Mouse (Mus musculus) neural tube, embryonic 13.5 days (tissue): ENCODE measurements around the gene Dera. TPM values are rescaled to one million over a fixed set of nuclear protein-coding genes. Genes with fewer than 3 reads are reported as not detected.

Experiments used
- ATAC-seq: fragments of 200-750 bp; cut with Nextera tagmentation; 2 replicates; pipeline ENCODE4 v1.8.0; 2017; ENCODE audit warnings: low read depth, mild to moderate bottlenecking, moderate TSS enrichment, moderate library complexity
- H3K27ac ChIP-seq: fragments of 300-500 bp; sonication (generic); replicated peaks from 2 replicates; pipeline ENCODE4 v1.5.1; 2015; ENCODE audit warnings: moderate library complexity, mild to moderate bottlenecking, inconsistent platforms
- H3K27me3 ChIP-seq: fragments of 300-500 bp; sonication (generic); 2 replicates; pipeline ENCODE4 v1.6.1; 2015; ENCODE audit warnings: mild to moderate bottlenecking, inconsistent platforms
- H3K36me3 ChIP-seq: fragments of 300-500 bp; sonication (generic); 2 replicates; pipeline ENCODE4 v1.6.1; 2015; ENCODE audit warnings: mild to moderate bottlenecking, inconsistent platforms
- H3K4me1 ChIP-seq: fragments of 300-500 bp; sonication (generic); replicated peaks from 2 replicates; pipeline ENCODE4 v1.6.1; 2015; ENCODE audit warnings: inconsistent platforms
- H3K4me2 ChIP-seq: fragments of 300-500 bp; sonication (generic); 2 replicates; pipeline ENCODE4 v1.6.1; 2015; ENCODE audit warnings: inconsistent platforms, mild to moderate bottlenecking, moderate library complexity
- H3K4me3 ChIP-seq: fragments of 300-500 bp; sonication (generic); 2 replicates; pipeline ENCODE4 v1.5.1; 2015; ENCODE audit warnings: mild to moderate bottlenecking, inconsistent platforms
- H3K9ac ChIP-seq: fragments of 300-500 bp; sonication (generic); 2 replicates; pipeline ENCODE4 v1.6.1; 2015; ENCODE audit warnings: moderate library complexity, mild to moderate bottlenecking, inconsistent platforms
- H3K9me3 ChIP-seq: fragments of 300-500 bp; sonication (generic); 2 replicates; pipeline ENCODE4 v1.6.1; 2016; ENCODE audit warnings: inconsistent platforms
- WGBS: fragments of 180-500 bp; shearing (Covaris S2); methylation state at CpG from one replicate; pipeline ENCODE4 v1.1.7; 2015; 5-methylcytosine and 5-hydroxymethylcytosine counted together
- polyA plus RNA-seq: library from polyadenylated mRNA; unstranded; fragments of >200 nt; fragmentation: Nextera tagmentation; extraction: Ambion mirVana; gene quantifications from 2 replicates; pipeline ENCODE4 v1.2.1, GENCODE M21; 2015

The Dera gene
- polyA plus RNA-seq, 1 experiment from 2014 or later: 17.3 TPM

DNA sequence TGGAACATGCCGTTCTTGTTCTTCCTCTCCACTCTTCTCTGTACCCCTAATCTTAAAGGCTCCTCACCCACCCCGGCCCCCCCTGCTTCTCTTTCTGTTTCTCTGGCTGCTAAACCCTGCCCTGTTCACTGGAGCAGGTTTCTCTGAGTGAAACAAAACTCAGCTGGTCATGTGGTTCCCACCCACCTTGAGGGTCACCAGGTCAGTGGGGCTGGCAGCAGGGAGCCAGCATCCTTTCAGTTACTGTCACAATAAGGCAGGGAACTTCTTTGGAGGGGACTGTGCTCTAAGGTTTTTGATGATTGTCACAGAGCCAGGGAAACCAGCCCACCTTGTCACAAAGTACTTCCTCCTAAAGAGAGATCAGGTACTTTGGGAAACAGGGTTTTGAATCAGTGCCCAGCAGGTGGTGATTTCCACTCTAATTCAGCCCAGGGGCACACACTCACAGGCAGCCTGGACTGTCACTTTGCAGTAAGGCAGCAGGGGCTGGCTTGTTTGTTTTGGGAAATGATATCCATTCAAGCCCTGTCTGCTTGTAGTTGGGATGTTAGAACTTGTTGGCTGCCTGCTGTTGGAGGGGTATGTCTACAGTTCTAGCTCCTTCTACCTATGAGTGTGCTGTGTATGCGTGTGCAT lies 10.3 kb downstream of the Dera start:
- Histone ChIP-seq H3K9me3 (no peaks in the 10 kb centered on the region), H3K4me2 (no peak overlapping the region), H3K9ac (no peak overlapping the region), H3K4me3 (no peak overlapping the region), H3K27me3 (no peaks in the 10 kb centered on the region), H3K4me1 (no peaks in the 10 kb centered on the region; the same call in 1 of the 2 replicates), H3K27ac (no peak overlapping the region), H3K36me3 (no peaks in the 10 kb centered on the region)
- ATAC-seq: no peak
- WGBS: 43% methylated on average over 3 of the region's 3 CpGs

DNA sequence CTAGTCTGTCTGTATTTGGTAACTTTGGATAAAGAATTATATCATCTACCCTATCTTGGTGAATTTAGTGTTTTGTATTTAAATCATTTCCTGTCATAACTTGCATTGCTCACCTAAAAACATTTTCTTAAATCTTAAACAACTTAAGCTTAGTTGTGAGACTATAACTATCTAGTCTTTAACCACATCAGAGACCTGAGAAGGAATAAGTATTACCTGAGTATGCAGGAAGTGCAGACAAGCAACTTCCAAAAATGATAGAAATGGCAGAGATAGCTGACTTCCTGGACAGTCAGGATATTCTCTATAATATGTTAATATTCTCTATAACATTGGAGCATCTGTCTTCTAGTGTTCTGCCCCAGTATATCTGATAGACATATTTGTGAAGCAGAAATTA lies 11.8 kb downstream of the Dera start:
- no peak overlapping the region for H3K27ac ChIP-seq
- no peak overlapping the region for H3K4me2 ChIP-seq
- no peak overlapping the region for H3K9ac ChIP-seq
- H3K27me3 ChIP-seq: no peaks in the 10 kb centered on the region
- H3K9me3 ChIP-seq: no peaks in the 10 kb centered on the region
- H3K4me3 ChIP-seq: no peak overlapping the region
- no peaks in the 10 kb centered on the region; the same call in 1 of the 2 replicates for H3K4me1 ChIP-seq
- ATAC-seq: no peak
- H3K36me3 ChIP-seq: no peaks in the 10 kb centered on the region

DNA sequence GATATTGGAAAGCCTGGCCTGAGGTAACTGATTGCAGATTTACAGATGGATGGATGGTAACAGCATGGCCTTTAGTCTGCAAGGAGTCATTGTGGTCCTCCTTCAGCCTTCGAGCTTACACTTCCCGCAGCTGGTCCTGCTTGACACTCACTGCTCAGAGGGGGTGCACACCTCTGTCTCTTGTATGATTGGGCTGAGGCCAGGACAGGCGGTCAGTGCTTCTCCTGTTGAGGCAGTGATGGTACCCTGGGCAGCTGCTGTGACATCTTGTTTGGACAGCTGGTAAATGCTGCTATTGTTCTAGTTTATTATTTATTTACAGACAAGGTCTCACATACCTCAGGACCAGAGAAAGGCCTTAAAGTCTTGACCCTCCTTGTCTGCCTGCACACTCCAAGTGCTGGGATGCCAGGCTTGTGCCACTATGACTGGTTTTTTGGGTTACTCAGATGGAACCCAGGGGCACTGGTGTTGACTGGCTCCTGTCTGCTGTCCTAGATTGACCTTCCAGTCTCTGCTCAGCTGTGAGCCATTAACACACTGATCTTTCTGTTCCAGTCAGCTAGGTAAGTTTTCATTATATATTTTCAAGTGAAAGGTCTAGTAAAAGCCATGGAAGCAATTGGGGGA lies 17.4 kb downstream of the Dera start:
- Histone ChIP-seq H3K36me3 (no peaks in the 10 kb centered on the region), H3K4me2 (no peak overlapping the region), H3K4me1 (no peaks in the 10 kb centered on the region), H3K9me3 (no peaks in the 10 kb centered on the region), H3K4me3 (no peak overlapping the region), H3K27ac (no peak overlapping the region), H3K9ac (no peak overlapping the region), H3K27me3 (no peaks in the 10 kb centered on the region)
- ATAC-seq: no peak
- WGBS: 58% methylated on average over 3 of the region's 3 CpGs

DNA sequence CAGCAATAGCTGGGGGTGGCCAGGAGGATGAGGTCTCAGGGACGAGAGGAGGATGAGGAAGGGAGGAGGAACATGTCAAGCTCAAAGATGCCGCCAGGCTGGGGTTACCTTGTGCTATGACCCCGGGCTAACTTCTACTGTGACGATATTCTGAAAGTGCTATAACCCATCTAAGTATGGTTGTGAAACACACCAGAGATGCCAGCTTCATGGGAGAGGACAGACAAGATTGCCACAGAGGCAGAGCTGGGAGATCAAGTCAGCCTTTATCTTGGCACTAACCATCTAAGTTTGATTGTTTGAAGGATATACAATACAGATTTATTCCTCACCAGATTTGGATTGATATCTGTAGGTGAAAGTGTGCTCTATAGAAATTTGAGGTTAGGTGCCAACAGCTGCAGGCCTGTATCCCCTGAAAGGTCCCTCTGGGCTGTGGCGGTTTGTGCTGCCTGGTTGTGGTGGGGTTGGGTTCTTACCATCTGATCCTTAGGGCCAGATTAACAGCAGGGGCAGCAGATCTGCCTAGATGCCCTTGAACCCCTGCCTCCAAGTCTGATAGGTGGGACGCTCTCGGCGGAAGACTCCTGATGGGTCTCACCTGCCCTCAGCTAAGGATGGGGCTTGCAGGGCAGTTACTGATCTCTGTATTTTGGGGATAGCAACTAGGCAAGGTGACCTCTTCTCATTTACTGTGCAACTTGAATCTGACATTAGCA lies 18.7 kb downstream of the Dera start:
- no peaks in the 10 kb centered on the region for H3K36me3 ChIP-seq
- no peak for ATAC-seq
- WGBS: 94% methylated on average over 8 of the region's 8 CpGs

DNA sequence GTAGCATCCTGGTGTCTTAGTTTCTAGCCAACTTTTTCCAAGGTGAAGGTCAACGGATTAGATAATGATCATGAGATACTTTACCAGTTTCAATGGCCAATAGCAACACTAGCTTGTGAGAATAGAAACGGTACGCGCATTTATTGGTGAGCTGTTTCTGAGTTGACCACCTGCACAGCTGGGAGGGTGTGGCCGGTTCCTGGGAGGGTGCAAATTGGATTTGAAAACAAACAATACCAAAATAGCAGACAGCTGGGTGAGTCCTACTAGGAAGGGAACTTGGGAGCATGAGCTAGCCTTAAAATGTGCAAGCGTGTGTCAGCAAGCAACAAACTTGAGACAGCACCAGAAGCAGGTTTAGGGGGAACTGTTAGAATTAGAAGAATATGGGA lies 19.3 kb downstream of the Dera start:
- Histone ChIP-seq H3K4me2 (no peak overlapping the region), H3K27me3 (no peaks in the 10 kb centered on the region), H3K36me3 (no peaks in the 10 kb centered on the region), H3K9me3 (no peaks in the 10 kb centered on the region), H3K9ac (no peak overlapping the region), H3K27ac (no peak overlapping the region), H3K4me3 (no peak overlapping the region), H3K4me1 (no peaks in the 10 kb centered on the region)
- WGBS: 88% methylated on average over 6 of the region's 6 CpGs
- no peak for ATAC-seq

More for the DNA sequence above, 18.7 kb downstream of the Dera start:
- Histone ChIP-seq H3K4me1 (no peaks in the 10 kb centered on the region), H3K27ac (no peak overlapping the region), H3K27me3 (no peaks in the 10 kb centered on the region), H3K9me3 (no peaks in the 10 kb centered on the region), H3K9ac (no peak overlapping the region), H3K4me3 (no peak overlapping the region), H3K4me2 (no peak overlapping the region)

DNA sequence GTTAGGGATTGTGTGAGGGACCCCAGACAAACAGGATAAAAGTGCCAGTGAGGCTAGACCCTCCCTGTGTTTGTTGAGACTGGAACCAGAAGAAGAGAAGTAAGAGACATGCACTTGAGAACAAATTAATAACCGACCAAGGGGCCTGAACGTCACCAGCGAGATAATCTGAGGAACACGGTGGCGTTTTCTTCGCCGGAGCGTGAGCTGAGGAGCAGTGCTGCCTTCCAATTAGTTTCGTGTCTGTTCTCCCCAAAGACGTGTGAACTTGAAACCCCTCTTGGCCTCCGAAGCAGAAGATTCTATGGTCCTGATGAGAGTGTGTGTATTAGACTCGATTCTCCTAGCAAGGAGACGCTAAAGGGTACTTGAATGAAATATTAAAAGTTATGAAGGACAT lies 19.8 kb downstream of the Dera start:
- WGBS: 85% methylated on average over 13 of the region's 13 CpGs
- H3K9ac ChIP-seq: no peak overlapping the region
- H3K4me1 ChIP-seq: no peaks in the 10 kb centered on the region
- no peaks in the 10 kb centered on the region for H3K27me3 ChIP-seq
- H3K9me3 ChIP-seq: no peaks in the 10 kb centered on the region
- no peak for ATAC-seq
- H3K27ac ChIP-seq: no peak overlapping the region
- H3K4me2 ChIP-seq: no peak overlapping the region
- H3K36me3 ChIP-seq: no peaks in the 10 kb centered on the region
- H3K4me3 ChIP-seq: no peak overlapping the region

DNA sequence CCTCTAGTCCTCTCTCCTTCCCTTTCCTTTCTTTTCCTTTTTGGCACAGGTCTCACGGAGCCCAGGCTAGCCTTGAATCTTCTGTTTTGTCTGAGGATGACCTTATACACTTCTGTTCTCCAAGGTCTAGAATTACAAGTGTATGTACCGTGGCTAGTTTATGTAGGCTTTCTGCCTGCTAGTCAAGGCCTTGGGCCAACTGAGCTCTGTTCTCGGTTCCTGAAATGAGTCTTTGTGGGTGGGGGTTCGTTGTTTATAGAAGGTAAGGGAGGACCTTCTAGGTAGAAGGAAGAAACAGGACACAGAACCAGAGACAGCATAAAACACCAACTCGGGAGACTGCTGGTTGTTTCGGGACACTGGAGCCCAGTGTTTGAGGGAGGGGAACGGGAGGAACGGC lies 20.8 kb downstream of the Dera start:
- Histone ChIP-seq H3K9ac (no peak overlapping the region), H3K4me1 (no peaks in the 10 kb centered on the region), H3K27me3 (no peaks in the 10 kb centered on the region), H3K36me3 (no peaks in the 10 kb centered on the region), H3K4me3 (no peak overlapping the region), H3K27ac (no peak overlapping the region), H3K9me3 (no peaks in the 10 kb centered on the region), H3K4me2 (no peak overlapping the region)
- no peak for ATAC-seq
- 95% methylated on average over 8 of the region's 8 CpGs for WGBS

DNA sequence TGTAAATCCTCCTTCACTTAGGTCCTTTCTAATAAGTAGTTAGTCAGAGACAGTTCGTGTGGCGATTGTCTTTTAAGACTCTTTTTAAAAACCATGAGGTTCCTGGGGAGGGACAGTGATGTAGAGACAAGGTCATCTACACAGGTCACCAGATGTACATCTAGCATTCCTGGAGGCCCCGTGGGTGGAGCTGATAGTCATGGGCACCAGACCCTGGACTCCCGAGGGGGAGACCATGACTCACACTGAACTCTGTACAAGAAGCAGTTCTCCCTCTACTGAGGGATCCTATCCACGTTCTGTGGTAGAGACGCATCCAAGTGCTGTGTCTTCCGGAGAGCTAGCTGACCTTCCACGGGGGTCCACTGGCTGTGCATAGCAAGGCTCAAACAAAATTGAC lies 22.6 kb downstream of the Dera start:
- no peak for ATAC-seq
- Histone ChIP-seq H3K4me1 (no peaks in the 10 kb centered on the region), H3K4me3 (no peak overlapping the region), H3K36me3 (no peaks in the 10 kb centered on the region), H3K4me2 (no peak overlapping the region), H3K27me3 (no peaks in the 10 kb centered on the region), H3K27ac (no peak overlapping the region), H3K9ac (no peak overlapping the region), H3K9me3 (no peaks in the 10 kb centered on the region)
- 77% methylated on average over 8 of the region's 8 CpGs for WGBS

DNA sequence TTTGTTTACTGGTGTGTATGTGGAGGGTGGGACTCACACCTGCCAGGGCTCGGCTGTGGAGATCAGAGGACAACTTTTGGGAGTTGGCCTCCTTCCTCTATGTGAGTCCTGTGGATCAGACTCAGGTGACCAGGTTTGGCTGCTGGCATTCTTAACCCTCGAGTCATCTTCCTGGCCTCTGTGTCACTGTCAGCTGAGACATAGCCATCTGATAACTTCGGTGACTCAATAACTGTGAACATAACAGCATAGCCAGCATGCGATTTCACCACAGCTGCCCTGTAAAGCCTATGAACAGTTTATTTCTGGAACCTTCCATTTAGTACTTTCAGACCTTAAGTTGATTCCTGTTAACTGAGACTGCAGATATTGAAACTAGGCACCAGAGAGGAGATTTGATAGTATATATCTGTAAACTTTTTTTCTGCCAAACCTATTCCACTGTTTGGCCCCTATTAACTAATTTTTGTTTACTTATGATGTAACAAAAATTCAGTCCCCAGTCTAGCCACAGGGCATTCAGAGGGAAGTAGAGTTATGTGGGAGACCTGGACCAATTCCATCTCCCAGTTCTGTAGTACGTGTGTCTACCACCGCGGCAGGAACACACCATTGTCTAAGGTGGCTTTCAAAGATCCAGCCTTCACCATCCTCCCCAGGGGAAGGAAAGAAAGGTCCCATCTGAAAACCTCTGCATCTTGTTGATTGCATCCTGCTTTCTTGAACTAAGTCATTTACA lies 29.7 kb downstream of the Dera start:
- no peak overlapping the region for H3K4me2 ChIP-seq
- H3K9me3 ChIP-seq: no peaks in the 10 kb centered on the region
- H3K4me3 ChIP-seq: no peak overlapping the region
- H3K9ac ChIP-seq: no peak overlapping the region
- 0 out of 2 replicates have a peak, but pooled peaks cover 3% of the 10 kb centered on the region for H3K4me1 ChIP-seq
- no peaks in the 10 kb centered on the region for H3K27me3 ChIP-seq
- no peaks in the 10 kb centered on the region for H3K36me3 ChIP-seq
- H3K27ac ChIP-seq: no peak overlapping the region
- no peak for ATAC-seq
- 90% methylated on average over 7 of the region's 7 CpGs for WGBS

DNA sequence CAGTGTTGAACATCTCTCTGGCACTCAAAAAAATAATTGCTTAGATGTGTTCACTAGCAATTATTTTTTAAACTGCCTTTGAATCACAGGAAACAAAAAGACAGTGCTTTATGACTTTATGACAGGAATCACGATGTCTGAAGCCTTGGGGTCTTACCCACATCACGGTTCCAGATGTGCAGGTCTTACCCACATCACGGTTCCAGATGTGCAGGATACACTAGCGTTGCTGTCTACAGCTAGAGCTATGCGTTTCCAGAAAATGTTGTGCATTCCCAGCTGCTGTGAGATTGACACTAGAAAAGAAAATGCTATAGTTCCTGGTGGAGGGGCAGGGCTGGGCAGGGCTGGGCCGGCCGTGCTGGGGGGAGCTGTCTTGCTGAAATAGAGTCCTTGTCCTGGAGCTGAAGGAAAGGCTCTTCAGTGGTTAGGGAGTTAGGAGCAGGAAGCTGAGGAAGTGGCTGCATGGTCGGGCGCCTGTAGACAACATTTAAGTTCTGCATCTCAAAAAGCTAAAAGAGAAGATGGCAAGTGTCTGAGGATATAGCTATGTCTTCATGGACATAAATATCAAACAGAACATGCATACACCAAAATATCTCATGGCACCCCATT lies 34.7 kb downstream of the Dera start:
- H3K4me2 ChIP-seq: no peak overlapping the region
- no peak overlapping the region for H3K4me3 ChIP-seq
- no peak overlapping the region for H3K9ac ChIP-seq
- 67% methylated on average over 9 of the region's 9 CpGs for WGBS
- no peaks in the 10 kb centered on the region for H3K36me3 ChIP-seq
- H3K9me3 ChIP-seq: no peaks in the 10 kb centered on the region
- no peak overlapping the region for H3K27ac ChIP-seq
- 0 out of 2 replicates have a peak, but pooled peaks cover 6% of the 10 kb centered on the region for H3K4me1 ChIP-seq
- H3K27me3 ChIP-seq: no peaks in the 10 kb centered on the region
- no peak for ATAC-seq

DNA sequence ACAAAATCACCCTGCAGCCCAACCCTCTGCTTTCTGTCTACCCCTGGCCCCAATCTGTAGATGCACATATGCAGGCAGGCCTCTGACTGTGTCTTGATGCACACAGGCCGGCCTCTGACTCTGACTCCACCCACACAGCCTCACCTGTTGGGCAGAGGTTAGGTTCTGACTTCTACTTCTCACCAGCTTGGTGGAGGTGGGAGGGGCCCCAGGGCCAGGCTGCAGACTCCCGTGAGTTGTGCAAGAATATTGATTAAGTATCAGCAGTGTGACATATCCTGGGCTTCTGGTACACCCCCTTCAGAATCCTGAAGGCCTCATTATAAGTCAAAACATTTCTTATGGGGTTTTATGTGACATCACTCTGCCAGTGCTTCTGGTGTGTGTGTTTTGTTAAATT lies 35.3 kb downstream of the Dera start:
- Histone ChIP-seq H3K36me3 (no peaks in the 10 kb centered on the region), H3K4me1 (0 out of 2 replicates have a peak, but pooled peaks cover 6% of the 10 kb centered on the region), H3K27me3 (no peaks in the 10 kb centered on the region), H3K9ac (no peak overlapping the region), H3K27ac (no peak overlapping the region), H3K9me3 (no peaks in the 10 kb centered on the region), H3K4me3 (no peak overlapping the region), H3K4me2 (no peak overlapping the region)
- ATAC-seq: no peak
- WGBS: 72% methylated on average over 2 of the region's 2 CpGs

DNA sequence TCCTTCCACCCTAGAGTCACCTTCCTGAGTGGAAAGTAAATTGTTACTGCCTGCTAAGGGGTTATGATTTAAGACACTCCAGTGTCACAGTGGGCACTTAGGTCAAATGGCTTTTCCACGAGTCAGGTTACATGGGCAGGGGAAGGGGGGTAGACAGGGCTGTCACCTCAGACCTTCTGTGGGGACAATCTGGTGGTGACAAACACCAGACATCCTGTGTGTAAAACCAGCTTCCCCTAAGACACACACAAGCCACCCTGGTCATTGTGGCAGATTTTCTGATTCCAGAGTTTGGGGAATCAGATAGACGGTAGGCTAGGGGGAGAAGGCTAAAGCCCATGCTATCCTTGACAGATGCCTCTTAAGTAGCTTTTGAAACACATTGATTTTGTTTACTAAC lies 41.1 kb downstream of the Dera start:
- Histone ChIP-seq H3K27me3 (no peaks in the 10 kb centered on the region), H3K36me3 (peaks cover 10% of the 10 kb centered on the region), H3K9ac (no peak overlapping the region), H3K9me3 (peaks cover 6% of the 10 kb centered on the region), H3K4me2 (no peak overlapping the region), H3K4me1 (no peaks in the 10 kb centered on the region), H3K27ac (no peak overlapping the region), H3K4me3 (no peak overlapping the region)
- no peak for ATAC-seq
- 64% methylated on average over 2 of the region's 2 CpGs for WGBS
